Mouse (Mus musculus): ENCODE results near the gene Mpped2.

DNA sequence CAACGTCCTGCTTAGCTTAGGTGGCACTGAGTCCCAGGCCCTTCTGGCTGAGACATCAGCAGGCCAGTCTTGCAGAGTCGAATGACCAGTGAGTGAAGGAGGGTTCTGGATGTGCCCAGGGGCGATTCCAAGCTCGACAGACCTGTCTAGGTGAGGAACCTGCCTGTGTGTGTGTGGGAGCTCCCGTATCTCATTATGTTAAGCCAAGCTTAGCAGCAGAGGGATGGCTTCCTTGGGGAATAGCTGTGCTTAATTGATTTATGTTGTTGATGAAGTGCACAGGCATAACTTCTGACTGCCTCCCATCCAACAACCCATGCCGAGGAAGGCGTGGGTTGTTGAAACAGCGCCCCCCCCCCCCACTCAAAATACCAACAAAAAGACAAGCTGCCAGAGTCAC, 128.2 kb downstream of the Mpped2 start:
- no peak for TF ChIP-seq POLR2A (IDR thresholded peaks at IDR 0.05; ENCODE audit: insufficient read length, low read depth)
- no peak for TF ChIP-seq MYOD1 (IDR thresholded peaks at IDR 0.05; ENCODE audit: control insufficient read depth in 1 of 3, insufficient read length in 2 of 3, low read depth in 2 of 3)
- no peak for TF ChIP-seq USF1 (IDR thresholded peaks at IDR 0.05; ENCODE audit: low read depth)
- no peak for TF ChIP-seq POLR2AphosphoS2 (IDR thresholded peaks at IDR 0.05; ENCODE audit: insufficient read length, low read depth)
- no peak for TF ChIP-seq TCF12 (IDR thresholded peaks at IDR 0.05; ENCODE audit: insufficient read depth, poor library complexity, severe bottlenecking)
- TF ChIP-seq MYOG (IDR thresholded peaks at IDR 0.05; ENCODE audit: control insufficient read depth in 1 of 3, insufficient read depth in 1 of 3, insufficient read length in 2 of 3, low read depth in 2 of 3), result no peak
- no peak for TF ChIP-seq TCF3 (IDR thresholded peaks at IDR 0.05; ENCODE audit: insufficient read length, low read depth)

Data from myocyte (in vitro differentiated cells).